Mouse (Mus musculus) G1E (cell line): Measurements from ENCODE around the gene Rasgrp3. TPM values are rescaled to one million over a fixed set of nuclear protein-coding genes. Genes with fewer than 3 reads are reported as not detected.

Source experiments
- ATAC-seq: 2 replicates; pipeline ENCODE4 v1.8.0; 2016; ENCODE audit warnings: mild to moderate bottlenecking; ENCODE audit not compliant: insufficient number of reproducible peaks, poor library complexity, low FRiP score, severe bottlenecking; ENCODE audit errors: extremely low read depth
- DNase-seq: peaks from one replicate; pipeline ENCODE4 v3.0.0; 2012; ENCODE audit warnings: low spot score
- H3K27me3 ChIP-seq: 2 replicates; pipeline ENCODE4 v1.6.1; 2012; ENCODE audit warnings: mild to moderate bottlenecking, low read length, inconsistent platforms; ENCODE audit not compliant: insufficient read depth
- H3K36me3 ChIP-seq: replicated peaks from 2 replicates; pipeline ENCODE3; 2012; ENCODE audit warnings: mild to moderate bottlenecking, inconsistent platforms
- H3K4me1 ChIP-seq: 2 replicates; pipeline ENCODE4 v1.6.1; 2012; ENCODE audit warnings: low read depth, low read length, inconsistent platforms, mixed read lengths; ENCODE audit not compliant: insufficient read depth
- H3K4me3 ChIP-seq: 2 replicates; pipeline ENCODE4 v1.5.1; 2012; ENCODE audit warnings: low read depth, mild to moderate bottlenecking, inconsistent platforms, low read length, moderate library complexity, mixed read lengths
- H3K9me3 ChIP-seq: replicated peaks from 2 replicates; pipeline ENCODE4 v1.6.1; 2012; ENCODE audit warnings: inconsistent platforms
- CTCF ChIP-seq: IDR thresholded peaks from 2 replicates; pipeline ENCODE4 v1.5.1; 2012; ENCODE audit warnings: low read depth, low read length, inconsistent platforms, mixed read lengths
- GATA1 ChIP-seq: IDR thresholded peaks from 2 replicates; pipeline ENCODE4 v1.6.1; 2012; ENCODE audit warnings: borderline replicate concordance, low read length, inconsistent platforms, mixed read lengths
- GATA2 ChIP-seq: IDR thresholded peaks from 2 replicates; pipeline ENCODE4 v1.6.1; 2012; ENCODE audit warnings: low read depth, low read length, inconsistent platforms, borderline replicate concordance
- POLR2AphosphoS5 ChIP-seq: IDR thresholded peaks from 2 replicates; pipeline ENCODE4 v1.6.1; 2012; ENCODE audit warnings: low read depth, low read length, inconsistent platforms; ENCODE audit not compliant: insufficient replicate concordance
- TAL1 ChIP-seq: conservative IDR thresholded peaks from 2 replicates; pipeline ENCODE4 v1.6.1; 2012; ENCODE audit warnings: low read depth, low read length, inconsistent platforms, mixed read lengths
- polyA plus RNA-seq: library from polyadenylated mRNA; stranded (reverse); fragments of >175 nt; gene quantifications from 2 replicates; pipeline ENCODE4 v1.2.3, GENCODE M21; 2012
- total RNA-seq, 2 experiments: library from RNA; stranded (forward) in 1 of 2; stranded (reverse) in 1 of 2; fragments of 200-1000 nt in 1 of 2; fragments of >200 nt in 1 of 2; fragmentation: Nextera tagmentation in 1 of 2; gene quantifications; 2 replicates each; pipeline ENCODE4 v1.2.3; 2014 to 2017

The Rasgrp3 gene
- total and polyA plus RNA-seq, 3 experiments: 0.11 TPM; not detected in 2

DNA sequence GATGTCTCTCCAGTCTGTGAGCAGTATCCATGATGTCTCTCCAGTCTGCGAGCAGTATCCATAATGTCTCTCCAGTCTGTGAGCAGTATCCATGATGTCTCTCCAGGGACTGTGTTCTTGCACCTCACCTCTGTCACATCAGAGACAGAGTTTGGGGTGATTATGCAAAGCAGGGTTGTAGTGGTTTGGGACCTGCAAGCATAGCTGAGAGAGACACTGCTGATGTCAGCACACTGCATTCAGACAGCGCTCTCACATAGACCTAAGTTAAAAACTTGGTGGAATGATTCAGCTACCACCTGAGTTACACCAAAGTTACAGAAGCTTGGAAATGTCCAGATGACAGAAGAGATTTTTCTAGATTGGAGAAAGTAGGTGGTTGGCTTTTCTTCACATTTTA, 44.0 kb downstream of the Rasgrp3 start:
- no peak for ATAC-seq
- TF ChIP-seq GATA2 (no peak), POLR2AphosphoS5 (no peak), TAL1 (no peak), GATA1 (no peak), CTCF (no peak)
- no peaks in the 10 kb centered on the region for H3K36me3 ChIP-seq
- no peak for DNase-seq
- H3K27me3 ChIP-seq: no peaks in the 10 kb centered on the region
- peaks cover 4% of the 10 kb centered on the region for H3K9me3 ChIP-seq
- no peaks in the 10 kb centered on the region for H3K4me1 ChIP-seq
- H3K4me3 ChIP-seq: no peak overlapping the region

DNA sequence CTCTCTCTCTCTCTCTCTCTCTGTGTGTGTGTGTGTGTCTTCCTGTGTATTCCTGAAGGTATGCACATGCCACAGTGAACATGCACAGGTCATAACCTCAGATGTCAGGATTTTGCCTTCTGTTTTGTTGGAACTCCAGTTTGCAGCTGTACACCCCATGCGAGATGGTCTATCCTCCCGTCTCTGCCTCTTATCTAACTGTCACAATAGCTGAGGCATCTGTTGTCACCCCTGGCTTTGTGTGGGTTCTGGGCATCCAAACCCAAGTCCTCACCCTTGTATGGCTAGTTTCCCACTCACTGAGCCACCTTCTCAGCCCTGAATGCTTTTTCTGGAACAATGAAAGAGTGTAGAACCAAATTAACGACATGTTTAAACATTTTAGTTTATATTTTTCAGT, 44.7 kb downstream of the Rasgrp3 start:
- TF ChIP-seq POLR2AphosphoS5 (no peak), TAL1 (no peak), GATA2 (no peak), GATA1 (no peak), CTCF (no peak)
- H3K27me3 ChIP-seq: no peaks in the 10 kb centered on the region
- H3K4me3 ChIP-seq: no peak overlapping the region
- no peaks in the 10 kb centered on the region for H3K4me1 ChIP-seq
- H3K9me3 ChIP-seq: peaks cover 4% of the 10 kb centered on the region
- H3K36me3 ChIP-seq: no peaks in the 10 kb centered on the region
- ATAC-seq (no peak), DNase-seq (no peak)

DNA sequence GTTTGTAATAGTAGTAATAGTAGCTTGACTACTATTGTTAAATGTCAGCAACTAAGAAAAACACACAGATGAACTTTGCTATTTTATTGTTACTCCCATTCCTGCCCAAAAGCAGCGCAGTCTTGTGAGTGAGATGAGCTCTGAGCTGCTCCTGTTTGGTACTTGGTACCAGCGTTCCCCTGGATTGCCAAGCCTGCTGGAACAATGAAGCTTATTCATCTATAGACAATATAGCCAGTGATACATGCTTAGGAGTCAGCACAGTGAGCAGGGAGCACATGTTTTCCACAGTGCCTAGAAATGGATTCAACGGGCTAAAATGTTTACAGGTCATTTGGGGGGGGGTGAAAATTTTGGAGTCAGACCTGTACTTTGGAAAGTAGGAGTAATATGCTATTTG, 50.5 kb downstream of the Rasgrp3 start:
- TF ChIP-seq POLR2AphosphoS5 (no peak), GATA1 (no peak), TAL1 (no peak), GATA2 (no peak), CTCF (no peak)
- DNase-seq: no peak
- no peak for ATAC-seq
- H3K27me3 ChIP-seq: no peaks in the 10 kb centered on the region
- H3K36me3 ChIP-seq: no peaks in the 10 kb centered on the region
- H3K4me3 ChIP-seq: no peak overlapping the region
- no peaks in the 10 kb centered on the region for H3K4me1 ChIP-seq
- peaks cover 8% of the 10 kb centered on the region; the same call in 1 of the 2 replicates for H3K9me3 ChIP-seq

DNA sequence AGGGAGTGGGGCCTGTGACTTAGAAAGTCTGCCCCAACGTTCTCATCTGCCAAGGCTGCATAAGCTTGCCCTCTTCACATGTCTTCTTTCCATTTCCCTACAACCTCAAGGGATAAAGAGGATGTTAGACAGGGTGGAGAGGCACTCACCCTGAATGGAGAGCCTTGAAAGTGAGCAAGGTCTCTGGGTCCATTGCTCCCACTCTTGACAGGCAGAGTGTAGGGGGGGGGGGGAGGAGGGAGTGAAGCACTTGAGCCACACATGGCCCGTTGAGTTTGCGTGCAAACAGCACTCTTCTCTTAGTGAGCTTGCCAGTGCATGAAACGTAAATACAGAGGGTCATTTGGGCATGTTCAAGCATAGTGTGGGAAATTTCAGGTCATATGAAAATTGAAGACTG, 59.5 kb downstream of the Rasgrp3 start:
- Histone ChIP-seq H3K27me3 (no peaks in the 10 kb centered on the region), H3K4me1 (no peaks in the 10 kb centered on the region), H3K36me3 (no peaks in the 10 kb centered on the region), H3K4me3 (no peak overlapping the region), H3K9me3 (0 out of 2 replicates have a peak, but pooled peaks cover 3% of the 10 kb centered on the region)
- TF ChIP-seq POLR2AphosphoS5 (no peak), GATA2 (no peak)
- no peak for DNase-seq
- ATAC-seq: no peak

DNA sequence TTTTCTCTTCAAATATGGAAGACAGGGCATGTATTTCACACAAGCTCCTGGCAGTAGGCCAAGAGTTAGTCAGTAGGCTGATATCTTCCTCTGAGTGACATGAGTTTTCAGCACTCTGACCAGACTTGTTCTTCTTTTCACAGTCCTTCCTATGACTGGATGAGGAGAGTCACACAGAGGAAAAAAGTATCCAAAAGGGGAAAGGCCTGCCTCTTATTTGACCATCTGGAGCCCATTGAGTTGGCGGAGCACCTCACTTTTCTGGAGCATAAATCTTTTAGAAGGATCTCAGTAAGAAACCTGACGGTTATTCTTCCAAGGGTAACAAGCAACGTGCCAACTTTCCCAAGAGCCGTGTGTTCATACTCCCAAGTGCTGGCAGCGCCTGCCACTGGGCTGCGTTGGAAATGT, 62.5 kb downstream of the Rasgrp3 start:
- TF ChIP-seq POLR2AphosphoS5 (no peak), CTCF (no peak), GATA1 (no peak), TAL1 (no peak)
- no peaks in the 10 kb centered on the region for H3K9me3 ChIP-seq
- H3K27me3 ChIP-seq: no peaks in the 10 kb centered on the region
- no peak for DNase-seq
- no peak overlapping the region for H3K4me3 ChIP-seq
- H3K36me3 ChIP-seq: no peaks in the 10 kb centered on the region
- H3K4me1 ChIP-seq: no peaks in the 10 kb centered on the region
- ATAC-seq: no peak

DNA sequence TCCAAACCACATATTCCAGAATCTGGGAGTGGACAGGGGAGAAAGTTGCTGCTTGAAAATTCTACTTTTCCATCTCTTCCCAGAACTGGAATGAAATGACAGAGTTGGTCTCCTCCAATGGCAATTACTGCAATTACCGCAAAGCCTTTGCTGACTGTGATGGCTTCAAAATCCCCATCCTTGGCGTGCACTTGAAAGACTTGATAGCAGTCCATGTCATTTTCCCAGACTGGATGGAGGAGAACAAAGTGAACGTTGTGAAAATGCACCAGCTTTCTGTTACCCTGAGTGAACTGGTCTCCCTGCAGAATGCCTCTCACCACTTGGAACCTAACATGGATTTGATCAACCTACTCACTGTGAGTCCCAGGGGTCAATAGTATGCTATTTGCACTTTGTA, 67.3 kb downstream of the Rasgrp3 start:
- no peak for DNase-seq
- no peak overlapping the region for H3K4me3 ChIP-seq
- H3K9me3 ChIP-seq: no peaks in the 10 kb centered on the region
- H3K4me1 ChIP-seq: no peaks in the 10 kb centered on the region
- H3K27me3 ChIP-seq: no peaks in the 10 kb centered on the region
- H3K36me3 ChIP-seq: no peaks in the 10 kb centered on the region
- ATAC-seq: no peak
- TF ChIP-seq GATA1 (no peak), GATA2 (no peak), CTCF (no peak), TAL1 (no peak), POLR2AphosphoS5 (no peak)

DNA sequence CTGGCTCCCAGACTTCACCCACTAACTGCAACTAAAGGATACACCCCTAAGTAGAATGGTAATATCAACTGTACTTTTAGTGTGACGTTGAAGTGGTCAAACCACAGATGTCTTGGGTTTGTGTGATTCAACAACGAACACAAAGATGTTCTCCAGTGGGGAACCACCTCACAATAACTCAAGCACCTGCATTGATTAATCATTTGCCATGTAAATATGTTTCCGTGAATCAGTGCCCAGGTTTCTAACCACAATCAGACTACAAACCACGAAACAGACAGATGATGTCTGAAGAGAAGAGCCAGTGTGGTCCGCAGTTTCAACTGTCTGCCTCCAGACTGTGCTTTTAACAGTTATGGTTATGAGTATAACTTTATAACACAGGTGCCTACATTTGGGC, 69.4 kb downstream of the Rasgrp3 start:
- H3K36me3 ChIP-seq: no peaks in the 10 kb centered on the region
- H3K4me1 ChIP-seq: no peaks in the 10 kb centered on the region
- no peaks in the 10 kb centered on the region for H3K27me3 ChIP-seq
- ATAC-seq (no peak), DNase-seq (no peak)
- H3K9me3 ChIP-seq: no peaks in the 10 kb centered on the region
- no peak overlapping the region for H3K4me3 ChIP-seq
- no peak for TF ChIP-seq TAL1
- no peak for TF ChIP-seq CTCF
- no peak for TF ChIP-seq GATA1
- TF ChIP-seq GATA2: no peak
- TF ChIP-seq POLR2AphosphoS5: no peak
